In the genomic region with DNA sequence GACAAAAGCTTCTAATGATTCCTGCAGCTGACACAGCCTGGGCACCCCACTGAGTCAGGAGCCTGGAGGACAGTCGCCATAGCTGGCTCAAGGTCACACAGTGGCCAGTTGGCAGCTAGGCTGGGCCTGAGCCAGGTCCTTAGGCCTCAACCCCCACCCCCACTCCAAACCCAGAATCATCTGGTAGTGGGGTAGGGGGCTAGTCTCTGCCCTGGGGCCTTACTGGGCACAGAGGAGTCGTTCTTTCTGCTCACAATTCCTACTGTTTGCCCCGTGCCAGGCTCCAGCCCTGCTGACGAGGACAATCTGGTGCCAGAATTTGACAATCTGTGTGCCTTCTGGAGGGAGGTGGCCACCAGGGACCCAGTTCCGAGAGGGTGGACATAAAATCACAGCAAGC, we compare ENCODE assay signal across 11 mouse cellular contexts.
DNase-seq lines count a peak whose midpoint lies in the region; ATAC-seq lines count a peak whose summit lies in the region.
"Had no signal": no experiment of that assay in that cellular context is flagged by ENCODE, and none has a peak within 500 bp of the region (broad histone marks: within the 10 kb centered on the region; RNA-seq: fewer than 3 reads in every experiment).

No protein-coding gene starts in this region.

- H3K4me3 ChIP-seq in embryonic facial prominence, embryonic 13.5 days = no peak overlapping the region
- H3K4me3 ChIP-seq in embryonic facial prominence, embryonic 10.5 days = no peak overlapping the region
- H3K4me3 ChIP-seq in kidney, embryonic 14.5 days (ENCODE audit: low read length) = no peak overlapping the region
- peak overlapping the region; percentile 7; the same call in 1 of the 2 replicates for H3K4me3 ChIP-seq in brown adipose tissue, adult 24 weeks (ENCODE audit: insufficient read depth, low read depth, low read length)
- H3K4me3 ChIP-seq in hindbrain, embryonic 16.5 days (ENCODE audit: low read length) = no peak overlapping the region
- H3K4me3 ChIP-seq: embryonic facial prominence, embryonic 15.5 days; lung, embryonic 15.5 days had no signal

- WGBS in embryonic facial prominence, embryonic 13.5 days = 31% methylated on average over 5 of the region's 5 CpGs
- WGBS in embryonic facial prominence, embryonic 10.5 days = 39% methylated on average over 5 of the region's 5 CpGs
- 63% methylated on average over 5 of the region's 5 CpGs for WGBS in kidney, embryonic 14.5 days
- WGBS in hindbrain, embryonic 16.5 days = 18% methylated on average over 5 of the region's 5 CpGs

- H3K36me3 ChIP-seq in embryonic facial prominence, embryonic 13.5 days = no peaks in the 10 kb centered on the region
- H3K36me3 ChIP-seq in embryonic facial prominence, embryonic 10.5 days (replicated peaks) = no peaks in the 10 kb centered on the region
- H3K36me3 ChIP-seq in kidney, embryonic 14.5 days (ENCODE audit: control insufficient read depth, insufficient read depth, low read length) = no peaks in the 10 kb centered on the region
- H3K36me3 ChIP-seq in hindbrain, embryonic 16.5 days (ENCODE audit: control insufficient read depth, insufficient read depth, low read length) = no peaks in the 10 kb centered on the region
- H3K36me3 ChIP-seq: embryonic facial prominence, embryonic 15.5 days; lung, embryonic 15.5 days had no signal

- peaks cover 2% of the 10 kb centered on the region; the same call in 1 of the 2 replicates for H3K27me3 ChIP-seq in embryonic facial prominence, embryonic 13.5 days
- H3K27me3 ChIP-seq in embryonic facial prominence, embryonic 10.5 days (replicated peaks; ENCODE audit: low read depth, poor library complexity, severe bottlenecking) = 0 out of 2 replicates have a peak, but pooled peaks cover 3% of the 10 kb centered on the region
- H3K27me3 ChIP-seq in kidney, embryonic 14.5 days (ENCODE audit: control insufficient read depth, insufficient read depth, low read length) = no peaks in the 10 kb centered on the region
- no peaks in the 10 kb centered on the region for H3K27me3 ChIP-seq in hindbrain, embryonic 16.5 days (replicated peaks; ENCODE audit: control insufficient read depth, insufficient read depth, low read length)
- H3K27me3 ChIP-seq: embryonic facial prominence, embryonic 15.5 days; lung, embryonic 15.5 days had no signal

- no peak for ATAC-seq in embryonic facial prominence, embryonic 13.5 days (ENCODE audit: insufficient number of reproducible peaks, insufficient read depth, low FRiP score, low TSS enrichment, low read depth)
- ATAC-seq in kidney, embryonic 14.5 days (ENCODE audit: low FRiP score, low TSS enrichment) = no peak
- ATAC-seq in hindbrain, embryonic 16.5 days = no peak
- ATAC-seq in CD4-positive, CD25-positive, alpha-beta regulatory T cell, adult 4 months = no peak

- H3K27ac ChIP-seq in embryonic facial prominence, embryonic 13.5 days = no peak overlapping the region
- H3K27ac ChIP-seq in embryonic facial prominence, embryonic 10.5 days (replicated peaks) = no peak overlapping the region
- no peak overlapping the region for H3K27ac ChIP-seq in kidney, embryonic 14.5 days (ENCODE audit: low read depth, low read length)
- H3K27ac ChIP-seq in brown adipose tissue, adult 24 weeks (replicated peaks; ENCODE audit: low read depth, low read length) = peak overlapping the region; percentile 79
- H3K27ac ChIP-seq in hindbrain, embryonic 16.5 days (ENCODE audit: low read depth, low read length) = peak overlapping the region; percentile 14; the same call in 1 of the 2 replicates
- H3K27ac ChIP-seq: embryonic facial prominence, embryonic 15.5 days; lung, embryonic 15.5 days had no signal

- H3K4me1 ChIP-seq in embryonic facial prominence, embryonic 13.5 days = peaks cover 10% of the 10 kb centered on the region
- H3K4me1 ChIP-seq in embryonic facial prominence, embryonic 10.5 days = peaks cover 58% of the 10 kb centered on the region
- H3K4me1 ChIP-seq in kidney, embryonic 14.5 days (ENCODE audit: control insufficient read depth, insufficient read depth, low read length) = peaks cover 22% of the 10 kb centered on the region
- H3K4me1 ChIP-seq in brown adipose tissue, adult 24 weeks (ENCODE audit: control insufficient read depth, insufficient read depth, insufficient read length, low read length) = peaks cover 16% of the 10 kb centered on the region
- H3K4me1 ChIP-seq in hindbrain, embryonic 16.5 days (ENCODE audit: control insufficient read depth, insufficient read depth, low read depth, low read length) = peaks cover 39% of the 10 kb centered on the region

- no peak for DNase-seq in embryonic facial prominence, embryonic 10.5 days (ENCODE audit: low spot score)
- DNase-seq in kidney, postnatal 14 days = peak; percentile 48
- DNase-seq in urinary bladder, postnatal 14 days (ENCODE audit: low spot score) = no peak
- DNase-seq: gastrocnemius, postnatal 36 days had no signal

- H3K9me3 ChIP-seq in embryonic facial prominence, embryonic 13.5 days = no peaks in the 10 kb centered on the region
- H3K9me3 ChIP-seq in embryonic facial prominence, embryonic 10.5 days = no peaks in the 10 kb centered on the region
- no peaks in the 10 kb centered on the region for H3K9me3 ChIP-seq in kidney, embryonic 14.5 days (ENCODE audit: control insufficient read depth, low read length)
- H3K9me3 ChIP-seq in hindbrain, embryonic 16.5 days (ENCODE audit: control insufficient read depth, low read length) = no peaks in the 10 kb centered on the region
- H3K9me3 ChIP-seq: embryonic facial prominence, embryonic 15.5 days; lung, embryonic 15.5 days had no signal

- peak overlapping the region; percentile 11; the same call in 1 of the 2 replicates for H3K9ac ChIP-seq in embryonic facial prominence, embryonic 13.5 days
- H3K9ac ChIP-seq in kidney, embryonic 14.5 days (ENCODE audit: low read depth, low read length) = no peak overlapping the region
- 0 out of 2 replicates have a peak overlapping the region, but pooled peaks have one; percentile 8 for H3K9ac ChIP-seq in hindbrain, embryonic 16.5 days (ENCODE audit: low read depth, low read length)
- H3K9ac ChIP-seq: embryonic facial prominence, embryonic 15.5 days; lung, embryonic 15.5 days had no signal

- no peak overlapping the region for H3K4me2 ChIP-seq in embryonic facial prominence, embryonic 13.5 days
- no peak overlapping the region for H3K4me2 ChIP-seq in kidney, embryonic 14.5 days (replicated peaks; ENCODE audit: low read depth, low read length)
- no peak overlapping the region for H3K4me2 ChIP-seq in hindbrain, embryonic 16.5 days (ENCODE audit: low read length)
- H3K4me2 ChIP-seq: embryonic facial prominence, embryonic 15.5 days; lung, embryonic 15.5 days had no signal

Comparison
In these comparisons a context has a peak if more than half of its experiments do, and no peak if none do; other contexts are left out.
1. H3K27ac ChIP-seq: peak in brown adipose tissue, adult 24 weeks (single experiment) and hindbrain, embryonic 16.5 days (single experiment); none in embryonic facial prominence, embryonic 13.5 days (single experiment), embryonic facial prominence, embryonic 10.5 days (single experiment) and kidney, embryonic 14.5 days (single experiment).